Mouse (Mus musculus) liver, embryonic 16.5 days (tissue): ENCODE results near the gene Olfr571. TPM values are rescaled to one million over a fixed set of nuclear protein-coding genes. Genes with fewer than 3 reads are reported as not detected.

ENCODE experiments used
- ATAC-seq: fragments of 200-750 bp; cut with Nextera tagmentation; 2 replicates; pipeline ENCODE4 v1.8.0; 2017; ENCODE audit warnings: low read depth, mild to moderate bottlenecking, moderate number of reproducible peaks, moderate library complexity
- H3K27ac ChIP-seq: fragments of 300-500 bp; sonication (generic); 2 replicates; pipeline ENCODE4 v1.5.1; 2014; ENCODE audit warnings: mild to moderate bottlenecking, low read length
- H3K27me3 ChIP-seq: fragments of 300-500 bp; sonication (generic); 2 replicates; pipeline ENCODE4 v1.6.1; 2014; ENCODE audit warnings: low read depth, low read length, mixed read lengths; ENCODE audit not compliant: control insufficient read depth, insufficient read depth
- H3K36me3 ChIP-seq: fragments of 300-500 bp; sonication (generic); 2 replicates; pipeline ENCODE4 v1.6.1; 2014; ENCODE audit warnings: mild to moderate bottlenecking; ENCODE audit not compliant: control insufficient read depth, insufficient read depth
- H3K4me1 ChIP-seq: fragments of 300-500 bp; sonication (generic); 2 replicates; pipeline ENCODE4 v1.6.1; 2014; ENCODE audit warnings: low read depth, low read length, mixed read lengths; ENCODE audit not compliant: control insufficient read depth
- H3K4me2 ChIP-seq: fragments of 300-500 bp; sonication (generic); 2 replicates; pipeline ENCODE4 v1.6.1; 2014; ENCODE audit warnings: low read depth, low read length, mixed read lengths
- H3K4me3 ChIP-seq: fragments of 300-500 bp; sonication (generic); 2 replicates; pipeline ENCODE4 v1.5.1; 2014; ENCODE audit warnings: low read depth, mild to moderate bottlenecking, low read length
- H3K9ac ChIP-seq: fragments of 300-500 bp; sonication (generic); 2 replicates; pipeline ENCODE4 v1.6.1; 2014; ENCODE audit warnings: low read depth, low read length
- H3K9me3 ChIP-seq: fragments of 300-500 bp; sonication (generic); replicated peaks from 2 replicates; pipeline ENCODE4 v1.6.1; 2016; ENCODE audit warnings: low read length; ENCODE audit not compliant: control insufficient read depth
- WGBS: fragments of 180-500 bp; shearing (Covaris S2); extraction: QIAGEN DNeasy Blood & Tissue Kit; methylation state at CpG from one replicate; pipeline ENCODE4 v1.1.7; 2014; ENCODE audit not compliant: insufficient replicate concordance; 5-methylcytosine and 5-hydroxymethylcytosine counted together
- polyA plus RNA-seq: library from polyadenylated mRNA; unstranded; fragments of >200 nt; fragmentation: Nextera tagmentation; extraction: Ambion mirVana; gene quantifications from 2 replicates; pipeline ENCODE4 v1.2.1, GENCODE M21; 2015

Gene Olfr571
- polyA plus RNA-seq, 1 experiment from 2014 or later: not detected

GRCm38 (mm10) chr7:102924109-102924508, 6.8 kb upstream of the Olfr571 start, which contains the start of gene Olfr572:
TSS of gene Olfr572 (plus strand) at chr7:102924409.
- no peak for ATAC-seq
- 52% methylated on average over 1 of the region's 1 CpGs for WGBS
- no peaks in the 10 kb centered on the region for H3K9me3 ChIP-seq
- H3K4me3 ChIP-seq: no peak within 1 kb of the TSS
- no peak within 1 kb of the TSS for H3K27ac ChIP-seq
- no peak within 1 kb of the TSS for H3K4me2 ChIP-seq
- H3K4me1 ChIP-seq: no peaks in the 10 kb centered on the region
- no peaks in the 10 kb centered on the region for H3K27me3 ChIP-seq
- no peak within 1 kb of the TSS for H3K9ac ChIP-seq
- H3K36me3 ChIP-seq: no peaks in the 10 kb centered on the region

GRCm38 (mm10) chr7:102919632-102920031, 2.3 kb upstream of the Olfr571 start:
- no peak overlapping the region for H3K27ac ChIP-seq
- H3K4me3 ChIP-seq: no peak overlapping the region
- no peak overlapping the region for H3K4me2 ChIP-seq
- H3K4me1 ChIP-seq: no peaks in the 10 kb centered on the region
- 9% methylated on average over 1 of the region's 1 CpGs for WGBS
- no peaks in the 10 kb centered on the region for H3K27me3 ChIP-seq
- H3K9me3 ChIP-seq: no peaks in the 10 kb centered on the region
- H3K36me3 ChIP-seq: no peaks in the 10 kb centered on the region
- H3K9ac ChIP-seq: no peak overlapping the region
- no peak for ATAC-seq

GRCm38 (mm10) chr7:102916405-102916804, 931 bp downstream of the Olfr571 start:
- no peak for ATAC-seq
- no peak overlapping the region for H3K27ac ChIP-seq
- no peak overlapping the region for H3K4me2 ChIP-seq
- no peaks in the 10 kb centered on the region for H3K4me1 ChIP-seq
- WGBS: 50% methylated on average over 5 of the region's 5 CpGs
- H3K36me3 ChIP-seq: no peaks in the 10 kb centered on the region
- no peak overlapping the region for H3K9ac ChIP-seq
- no peaks in the 10 kb centered on the region for H3K27me3 ChIP-seq
- no peak overlapping the region for H3K4me3 ChIP-seq
- H3K9me3 ChIP-seq: no peaks in the 10 kb centered on the region

- WGBS: 14% methylated on average over 1 of the region's 1 CpGs
Measured at GRCm38 (mm10) chr7:102915261-102915660, 2.1 kb downstream of the Olfr571 start.

GRCm38 (mm10) chr7:102890782-102891181, 26.6 kb downstream of the Olfr571 start, which contains the start of gene Olfr569:
TSS of gene Olfr569 (minus strand) at chr7:102890882.
- Histone ChIP-seq H3K4me1 (no peaks in the 10 kb centered on the region), H3K4me3 (no peak within 1 kb of the TSS), H3K9ac (no peak within 1 kb of the TSS), H3K9me3 (no peaks in the 10 kb centered on the region), H3K36me3 (no peaks in the 10 kb centered on the region), H3K4me2 (no peak within 1 kb of the TSS), H3K27ac (no peak within 1 kb of the TSS), H3K27me3 (no peaks in the 10 kb centered on the region)
- WGBS: 57% methylated on average over 3 of the region's 3 CpGs
- ATAC-seq: no peak

More at GRCm38 (mm10) chr7:102915261-102915660, 2.1 kb downstream of the Olfr571 start:
- no peaks in the 10 kb centered on the region for H3K27me3 ChIP-seq
- no peaks in the 10 kb centered on the region for H3K4me1 ChIP-seq
- no peak overlapping the region for H3K9ac ChIP-seq
- ATAC-seq: no peak
- H3K4me2 ChIP-seq: no peak overlapping the region
- no peaks in the 10 kb centered on the region for H3K36me3 ChIP-seq
- no peaks in the 10 kb centered on the region for H3K9me3 ChIP-seq
- H3K4me3 ChIP-seq: no peak overlapping the region
- H3K27ac ChIP-seq: no peak overlapping the region

GRCm38 (mm10) chr7:102876822-102877221, 40.5 kb downstream of the Olfr571 start, which contains the start of gene Olfr568:
TSS of gene Olfr568 (plus strand) at chr7:102877122.
- Histone ChIP-seq H3K9me3 (no peaks in the 10 kb centered on the region), H3K4me1 (no peaks in the 10 kb centered on the region), H3K36me3 (no peaks in the 10 kb centered on the region), H3K27ac (no peak within 1 kb of the TSS), H3K9ac (no peak within 1 kb of the TSS), H3K4me3 (no peak within 1 kb of the TSS), H3K27me3 (no peaks in the 10 kb centered on the region), H3K4me2 (no peak within 1 kb of the TSS)
- ATAC-seq: no peak

GRCm38 (mm10) chr7:102858665-102859064, 58.7 kb downstream of the Olfr571 start, which contains the start of gene Olfr566:
TSS of gene Olfr566 (minus strand) at chr7:102858765.
- Histone ChIP-seq H3K4me3 (no peak within 1 kb of the TSS), H3K27me3 (no peaks in the 10 kb centered on the region), H3K4me2 (no peak within 1 kb of the TSS), H3K9ac (no peak within 1 kb of the TSS), H3K9me3 (no peaks in the 10 kb centered on the region), H3K36me3 (no peaks in the 10 kb centered on the region), H3K4me1 (no peaks in the 10 kb centered on the region), H3K27ac (no peak within 1 kb of the TSS)
- ATAC-seq: no peak
- 54% methylated on average over 1 of the region's 1 CpGs for WGBS

GRCm38 (mm10) chr7:102855807-102856206, 61.5 kb downstream of the Olfr571 start:
- Histone ChIP-seq H3K4me2 (no peak overlapping the region), H3K36me3 (no peaks in the 10 kb centered on the region), H3K9me3 (no peaks in the 10 kb centered on the region), H3K27ac (no peak overlapping the region), H3K4me3 (no peak overlapping the region), H3K27me3 (no peaks in the 10 kb centered on the region), H3K4me1 (no peaks in the 10 kb centered on the region), H3K9ac (no peak overlapping the region)
- ATAC-seq: no peak
